Mouse (Mus musculus) megakaryocyte progenitor cell, adult 5-6 weeks (primary cell): ENCODE data around the gene Efcab9. TPM values are rescaled to one million over a fixed set of nuclear protein-coding genes. Genes with fewer than 3 reads are reported as not detected.
A peak's percentile ranks its signal among the peaks of the same experiment; 100 is the strongest.

Experiments
- ATAC-seq: replicated peaks from 2 replicates; pipeline ENCODE4 v1.8.0; 2016; ENCODE audit warnings: mild to moderate bottlenecking, moderate TSS enrichment, inconsistent platforms; ENCODE audit not compliant: poor library complexity
- total RNA-seq, 2 experiments: library from RNA; stranded (forward) in 1 of 2; stranded (reverse) in 1 of 2; fragments of 157-497, 149-512 nt in 1 of 2; fragments of 200-1000 nt in 1 of 2; gene quantifications; 2 replicates each; pipeline versions ENCODE4 v1.2.3 to v1.2.4; 2015 to 2017

The Efcab9 gene
- total RNA-seq, 2 experiments from 2014 or later: 0.50 to 1.7 TPM

DNA sequence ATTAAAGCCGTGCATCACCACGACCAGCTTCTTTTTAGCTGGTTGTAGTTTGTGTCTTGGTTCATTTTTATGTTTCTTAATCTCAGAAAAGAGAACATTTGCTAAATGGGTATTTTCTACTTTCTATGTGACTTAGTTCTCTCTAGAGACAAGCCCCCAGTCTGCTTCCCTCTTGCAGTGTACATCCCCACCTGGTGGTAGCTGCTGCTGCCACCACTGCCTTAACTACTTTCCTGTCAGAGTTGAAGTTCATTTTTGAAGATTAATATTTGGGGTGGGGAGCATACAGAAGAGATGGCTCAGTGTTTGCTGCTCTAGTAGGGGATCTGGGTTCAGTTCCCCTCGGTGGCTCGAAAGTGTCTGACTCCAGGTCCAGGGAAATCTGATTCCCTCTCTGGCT is 31.9 kb downstream of the Efcab9 start:
- ATAC-seq: no peak

DNA sequence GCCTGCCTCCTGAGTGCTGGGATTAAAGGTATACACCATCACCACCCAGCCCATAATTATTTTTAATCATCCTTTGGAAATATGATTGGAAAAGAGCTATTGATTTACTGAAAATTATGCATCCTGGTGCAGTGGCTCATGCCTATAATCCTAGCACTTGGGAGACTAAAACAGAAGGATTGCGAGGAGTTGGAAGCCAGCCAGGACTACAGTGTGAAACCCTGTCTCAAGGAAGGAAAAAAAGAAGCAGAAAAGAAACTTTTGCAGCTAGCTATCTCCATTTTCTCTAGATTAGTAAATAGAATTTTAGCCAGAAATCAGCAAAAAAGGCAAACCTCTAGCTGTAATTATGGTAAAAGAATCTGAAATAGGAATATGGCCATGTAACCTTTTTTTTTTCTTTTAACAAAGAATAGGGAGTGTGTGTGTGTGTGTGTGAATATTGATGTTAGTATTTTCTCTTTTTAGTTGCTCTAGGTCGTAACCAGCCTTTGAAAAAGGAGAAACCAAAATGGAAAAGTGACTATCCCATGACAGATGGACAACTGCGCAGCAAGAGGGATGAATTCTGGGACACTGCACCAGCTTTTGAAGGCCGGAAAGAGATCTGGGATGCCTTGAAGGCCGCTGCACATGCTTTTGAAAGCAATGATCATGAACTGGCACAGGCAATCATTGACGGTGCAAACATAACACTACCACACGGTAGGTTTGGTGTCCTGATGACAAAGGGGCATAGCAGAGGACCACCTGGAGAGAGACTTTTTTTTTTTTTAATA is 32.9 kb downstream of the Efcab9 start:
- no peak for ATAC-seq

DNA sequence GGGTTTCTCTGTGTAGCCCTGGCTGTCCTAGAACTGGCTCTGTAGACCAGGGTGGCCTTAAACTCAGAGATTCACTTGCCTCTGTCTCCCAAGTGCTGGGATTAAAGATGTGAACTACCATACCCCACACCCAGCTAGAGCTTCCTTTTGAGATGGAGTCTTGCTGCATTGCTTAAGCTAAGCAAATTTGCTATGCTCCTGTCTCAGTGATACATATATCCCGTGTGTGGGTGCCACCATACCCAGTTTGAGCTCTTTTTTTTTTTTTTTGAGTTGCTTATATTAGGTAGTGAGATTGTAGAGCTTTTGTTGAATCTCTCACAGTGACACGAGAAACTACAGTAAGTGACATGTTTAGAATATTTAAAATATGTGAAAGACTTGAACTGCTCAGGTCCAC is 36.6 kb downstream of the Efcab9 start:
- no peak for ATAC-seq

DNA sequence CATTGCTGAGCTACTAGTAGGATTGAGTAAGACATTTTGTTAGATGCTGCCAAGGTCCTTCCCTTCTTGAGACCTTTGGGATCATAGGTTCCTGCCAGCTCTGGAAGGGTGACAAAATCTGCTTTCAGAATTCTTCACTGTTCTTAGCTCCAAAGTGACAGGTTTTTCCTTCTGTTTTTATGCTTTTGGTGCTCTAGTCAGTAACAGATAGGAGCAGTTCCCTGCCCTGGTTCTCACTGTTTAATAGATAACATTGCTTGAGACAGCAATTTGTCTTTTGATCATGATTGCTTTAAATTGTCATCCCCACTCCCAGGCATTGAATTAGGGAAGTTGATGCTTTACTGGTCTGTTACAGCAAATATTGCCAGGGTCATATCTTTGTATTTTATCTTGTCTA is 38.6 kb downstream of the Efcab9 start:
- no peak for ATAC-seq

DNA sequence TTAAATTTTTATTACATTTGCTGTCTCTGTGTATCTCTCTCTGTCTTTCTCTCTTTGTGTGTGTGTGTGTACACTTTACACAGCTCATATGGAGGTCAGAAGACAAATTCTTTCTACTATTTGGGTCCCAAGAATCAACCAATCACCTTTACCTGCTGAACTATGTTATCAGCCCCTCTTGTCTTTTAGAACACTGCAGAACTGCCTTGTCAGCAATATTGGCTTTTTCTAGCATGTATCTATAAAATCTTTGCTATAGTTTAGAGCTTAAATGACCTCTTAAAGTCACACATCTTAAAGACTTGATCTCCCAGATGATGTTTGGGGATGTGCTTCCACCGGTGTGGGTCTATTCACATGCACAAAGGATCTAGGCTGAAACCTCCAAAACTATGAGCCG is 40.8 kb downstream of the Efcab9 start:
- ATAC-seq: no peak

DNA sequence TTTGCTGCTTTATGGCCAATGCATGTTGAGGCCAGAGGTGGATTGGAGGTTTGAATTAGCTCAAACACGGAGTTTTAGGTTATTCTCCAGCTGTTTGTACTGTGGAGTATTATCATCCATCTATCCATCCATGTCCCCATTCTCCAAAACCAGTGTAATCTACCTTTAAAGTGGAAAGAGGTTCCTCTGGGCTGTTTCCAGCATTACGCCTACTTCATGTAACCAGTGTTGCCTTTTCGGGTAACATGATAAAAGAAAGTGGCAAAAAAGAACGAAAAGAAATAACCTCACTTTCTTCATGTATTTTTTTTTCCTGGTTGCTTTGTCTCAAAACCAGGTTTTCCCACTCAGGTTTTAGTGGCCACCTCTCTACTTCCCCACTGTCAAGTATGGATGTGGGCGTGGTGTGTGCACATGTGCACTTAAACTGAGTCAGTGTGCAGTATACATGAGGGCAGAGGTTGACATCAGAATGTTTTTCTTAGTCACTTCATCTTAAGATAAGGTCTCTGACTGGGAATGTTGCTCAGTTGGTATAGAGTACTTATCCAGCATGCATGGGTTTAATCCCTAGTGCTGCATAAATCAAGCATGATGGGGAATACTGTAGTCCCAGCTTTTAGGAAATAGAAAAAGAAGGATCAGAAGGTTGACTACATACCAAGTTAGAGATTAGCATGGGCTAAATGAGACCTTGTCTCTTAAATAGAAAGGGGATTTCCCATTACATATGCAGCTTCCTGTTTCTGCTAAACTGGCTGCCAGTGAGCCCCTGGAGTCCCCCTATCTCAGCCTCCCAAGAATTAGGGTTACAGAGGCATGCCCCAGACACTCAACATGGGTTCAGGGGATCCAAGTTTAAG is 42.8 kb downstream of the Efcab9 start:
- ATAC-seq: peak; percentile 71

DNA sequence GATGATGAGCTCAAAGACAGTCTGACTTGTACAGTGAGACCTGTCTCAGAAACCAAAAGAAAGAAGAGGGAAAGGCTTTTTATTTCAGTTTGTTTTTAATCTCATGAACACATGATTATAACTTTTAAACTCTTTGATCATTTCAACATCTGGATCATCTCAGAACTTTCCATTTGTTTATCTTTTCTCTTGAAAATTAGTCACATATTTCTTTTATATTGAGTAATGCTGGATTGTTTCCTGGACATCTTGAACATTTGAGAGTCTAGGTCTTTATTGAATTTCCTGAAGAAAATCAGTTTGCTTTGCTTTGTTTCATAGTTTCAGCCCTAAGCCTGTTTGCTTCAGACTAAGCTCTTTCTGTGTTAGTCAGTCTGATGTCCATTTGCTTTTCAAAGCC is 43.5 kb downstream of the Efcab9 start:
- no peak for ATAC-seq

DNA sequence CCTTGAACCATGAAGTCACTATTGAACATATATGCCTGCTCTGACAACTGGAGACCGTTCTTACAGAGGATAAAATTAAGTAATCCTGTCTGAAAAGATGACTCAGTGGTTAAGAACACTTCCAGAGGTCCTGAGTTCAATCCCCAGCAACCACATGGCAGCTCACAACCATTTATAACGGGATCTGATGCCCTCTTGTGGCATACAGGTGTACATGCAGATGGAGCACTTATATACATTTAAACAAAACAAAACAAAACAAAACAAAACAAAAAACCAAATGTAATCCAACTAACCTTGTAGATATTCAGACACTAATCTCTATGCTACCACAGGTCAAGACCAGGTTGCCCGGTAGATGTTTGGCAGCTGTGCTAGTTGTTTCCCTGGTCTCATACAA is 44.4 kb downstream of the Efcab9 start:
- ATAC-seq: peak; percentile 45; the same call in 1 of the 2 replicates

DNA sequence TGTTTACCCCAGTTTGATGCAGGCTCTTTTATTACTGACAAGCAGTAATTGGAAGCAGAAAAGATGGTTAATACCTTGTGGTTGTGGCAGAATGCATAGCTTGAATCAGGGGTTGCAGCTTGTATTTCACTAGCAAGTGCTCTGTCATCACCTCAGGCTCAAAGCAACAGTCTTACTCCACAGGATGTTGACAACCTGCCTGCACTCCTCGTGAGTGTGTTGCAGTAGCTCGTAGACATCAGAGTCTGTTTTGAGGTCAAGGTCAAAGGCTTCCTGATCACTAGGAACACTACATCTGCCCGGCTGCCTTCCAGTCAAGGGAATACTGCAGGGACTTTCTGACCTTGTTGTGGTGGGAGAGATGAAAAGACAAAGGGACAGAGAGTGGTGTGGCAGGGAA is 45.3 kb downstream of the Efcab9 start:
- ATAC-seq: no peak

DNA sequence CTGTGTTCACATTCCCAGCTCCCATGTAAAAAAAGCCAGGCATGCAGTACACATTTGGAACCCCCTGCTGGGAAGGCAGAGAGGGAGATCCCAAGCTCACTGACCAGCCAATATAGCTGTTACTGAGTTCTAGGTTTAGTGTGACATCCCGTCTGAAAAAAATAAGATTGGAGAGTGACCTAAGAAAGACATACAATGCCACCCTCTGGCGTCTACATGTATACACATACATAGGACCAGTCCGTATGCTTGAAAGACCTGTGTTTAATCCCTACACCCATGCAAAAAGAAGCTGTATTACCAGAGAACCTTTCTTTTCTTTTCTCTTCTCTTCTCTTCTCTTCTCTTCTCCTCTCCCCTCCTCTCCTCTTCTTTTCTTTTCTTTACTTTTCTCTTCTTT is 46.6 kb downstream of the Efcab9 start:
- ATAC-seq: peak; percentile 51

DNA sequence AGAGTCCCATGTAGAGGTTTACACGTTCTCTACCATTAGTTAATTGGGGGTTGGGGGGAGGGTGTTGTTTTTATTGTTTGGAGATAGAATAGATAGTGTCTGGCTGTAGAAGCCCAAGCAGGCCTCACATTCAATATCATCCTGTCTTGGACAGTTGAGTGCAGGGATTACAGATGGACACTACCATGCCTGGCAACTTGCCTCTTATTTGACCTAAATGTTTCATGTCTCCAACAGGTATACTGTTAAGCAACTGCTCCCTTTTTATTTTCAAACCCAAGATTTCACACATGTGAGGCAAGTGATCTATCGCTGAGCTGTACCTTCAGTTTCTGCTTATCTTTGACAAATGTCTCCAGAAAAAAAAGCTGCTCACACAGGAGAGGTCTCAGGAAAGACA is 50.4 kb downstream of the Efcab9 start:
- ATAC-seq: no peak

DNA sequence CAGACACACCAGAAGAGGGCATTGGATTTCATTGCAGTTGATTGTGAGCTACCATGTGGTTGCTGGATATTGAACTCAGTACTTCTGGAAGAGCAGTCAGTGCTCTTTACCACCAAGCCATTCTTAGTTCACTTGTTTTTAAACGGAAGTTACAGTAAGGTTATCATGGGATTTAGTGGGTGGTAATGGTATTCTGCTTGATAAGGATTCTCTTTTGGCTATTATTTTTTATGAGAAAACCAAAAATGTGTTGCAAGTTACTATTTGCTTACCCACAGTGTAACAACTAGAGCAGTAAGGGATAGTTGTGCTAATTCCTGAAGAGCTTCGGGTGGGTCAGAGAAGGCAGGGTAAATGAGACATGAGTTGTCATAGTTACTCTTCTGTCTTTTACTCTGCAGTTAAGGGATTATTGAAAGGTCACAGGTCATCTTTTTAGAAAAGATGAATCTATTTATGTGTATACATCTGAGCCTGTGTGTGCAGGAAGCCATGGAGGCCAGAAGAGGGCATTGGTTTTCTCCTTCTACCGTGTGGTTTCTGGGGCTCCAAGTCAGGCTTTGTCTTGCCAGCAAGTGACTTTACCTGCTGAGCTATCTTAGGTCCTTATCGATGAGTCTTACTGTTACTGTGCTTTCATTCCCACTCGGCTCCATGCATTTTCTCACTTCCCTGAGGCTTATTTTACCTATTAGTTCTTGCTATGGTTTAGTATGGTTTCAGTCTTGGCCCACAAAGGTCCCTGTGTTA is 56.2 kb downstream of the Efcab9 start:
- ATAC-seq: no peak

DNA sequence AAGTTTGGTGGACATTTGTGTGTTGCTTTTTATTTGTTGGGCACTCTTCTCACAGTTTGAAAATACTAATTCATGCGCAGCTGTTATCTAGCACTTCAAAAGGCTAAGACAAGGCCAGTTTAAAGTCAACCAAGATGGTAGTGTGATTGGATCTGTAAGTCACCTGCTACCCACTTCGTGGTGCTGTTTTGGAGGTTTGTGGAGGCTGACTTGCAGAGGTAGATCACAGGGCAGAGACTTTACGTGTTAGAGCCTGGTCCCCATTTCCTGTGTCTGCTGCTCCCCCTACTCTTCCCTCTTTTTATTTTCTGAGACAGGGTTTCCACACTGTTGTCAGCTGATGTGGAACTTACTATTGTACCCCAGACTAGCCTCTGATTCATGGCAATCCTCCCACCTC is 57.2 kb downstream of the Efcab9 start:
- ATAC-seq: no peak

Other genes with a start within 250 kb of the Efcab9 start
- gene Hba-a1, start 248.6 kb downstream of the Efcab9 start, total RNA-seq (2015): 14.0 and 28.9 TPM in 2 replicates
- 9.4 and 10.0 TPM in 2 replicates for gene Hba-a1, start 248.6 kb downstream of the Efcab9 start, total RNA-seq (2017)
- not detected in 2 replicates for gene Hbq1b, start 245.1 kb downstream of the Efcab9 start, total RNA-seq (2015)
- gene Hbq1b, start 245.1 kb downstream of the Efcab9 start, total RNA-seq (2017): not detected in 2 replicates
- gene Hba-a2, start 235.6 kb downstream of the Efcab9 start, total RNA-seq (2015): 26.3 and 54.4 TPM in 2 replicates
- gene Hba-a2, start 235.6 kb downstream of the Efcab9 start, total RNA-seq (2017): 25.3 and 31.4 TPM in 2 replicates
- gene Hbq1a, start 232.0 kb downstream of the Efcab9 start, total RNA-seq (2015): not detected in 2 replicates
- gene Hbq1a, start 232.0 kb downstream of the Efcab9 start, total RNA-seq (2017): not detected in 2 replicates
- gene Sh3pxd2b, start 184.3 kb downstream of the Efcab9 start, total RNA-seq (2015): 6.1 and 7.2 TPM in 2 replicates
- 1.7 and 2.4 TPM in 2 replicates for gene Sh3pxd2b, start 184.3 kb downstream of the Efcab9 start, total RNA-seq (2017)
- gene Ubtd2, start 76.7 kb downstream of the Efcab9 start, total RNA-seq (2015): 6.5 and 9.7 TPM in 2 replicates
- 2.6 and 4.0 TPM in 2 replicates for gene Ubtd2, start 76.7 kb downstream of the Efcab9 start, total RNA-seq (2017)
- gene Stk10, start 1.2 kb upstream of the Efcab9 start, total RNA-seq (2015): 12.8 and 15.8 TPM in 2 replicates
- 15.7 and 16.8 TPM in 2 replicates for gene Stk10, start 1.2 kb upstream of the Efcab9 start, total RNA-seq (2017)
- gene Fbxw11, start 110.6 kb upstream of the Efcab9 start, total RNA-seq (2015): 35.5 and 44.0 TPM in 2 replicates
- 62.3 and 72.8 TPM in 2 replicates for gene Fbxw11, start 110.6 kb upstream of the Efcab9 start, total RNA-seq (2017)